Mouse (Mus musculus) liver, adult (tissue): ENCODE data around the gene Mill2.

Experiments
- GATA4 ChIP-seq: IDR thresholded peaks from 2 replicates; pipeline ENCODE4 v1.6.1; 2014; ENCODE audit warnings: mild to moderate bottlenecking, low read length; ENCODE audit not compliant: insufficient replicate concordance

The Mill2 gene

GRCm38 (mm10) chr7:18900513-18900912 is 60.7 kb downstream of the Mill2 start:
- TF ChIP-seq GATA4: no peak

GRCm38 (mm10) chr7:18902486-18902885 is 62.7 kb downstream of the Mill2 start:
- TF ChIP-seq GATA4: no peak

- TF ChIP-seq GATA4: no peak
Observed at GRCm38 (mm10) chr7:18904971-18905370, 65.2 kb downstream of the Mill2 start.

- TF ChIP-seq GATA4: no peak
Observed at GRCm38 (mm10) chr7:18909797-18910196, 70.0 kb downstream of the Mill2 start.

GRCm38 (mm10) chr7:18910241-18910831 is 70.6 kb downstream of the Mill2 start, which contains the start of gene Ccdc61:
Ccdc61 (minus strand) TSS chr7:18910415.
- TF ChIP-seq GATA4: no peak
